Mouse (Mus musculus): Measurements from ENCODE around the gene Mib2.
"Not testable (repeated sequence)": the region's sequence is repeated elsewhere in the genome, so short reads cannot be mapped to it uniquely, and the experiment has no call there.

Gene Mib2

DNA sequence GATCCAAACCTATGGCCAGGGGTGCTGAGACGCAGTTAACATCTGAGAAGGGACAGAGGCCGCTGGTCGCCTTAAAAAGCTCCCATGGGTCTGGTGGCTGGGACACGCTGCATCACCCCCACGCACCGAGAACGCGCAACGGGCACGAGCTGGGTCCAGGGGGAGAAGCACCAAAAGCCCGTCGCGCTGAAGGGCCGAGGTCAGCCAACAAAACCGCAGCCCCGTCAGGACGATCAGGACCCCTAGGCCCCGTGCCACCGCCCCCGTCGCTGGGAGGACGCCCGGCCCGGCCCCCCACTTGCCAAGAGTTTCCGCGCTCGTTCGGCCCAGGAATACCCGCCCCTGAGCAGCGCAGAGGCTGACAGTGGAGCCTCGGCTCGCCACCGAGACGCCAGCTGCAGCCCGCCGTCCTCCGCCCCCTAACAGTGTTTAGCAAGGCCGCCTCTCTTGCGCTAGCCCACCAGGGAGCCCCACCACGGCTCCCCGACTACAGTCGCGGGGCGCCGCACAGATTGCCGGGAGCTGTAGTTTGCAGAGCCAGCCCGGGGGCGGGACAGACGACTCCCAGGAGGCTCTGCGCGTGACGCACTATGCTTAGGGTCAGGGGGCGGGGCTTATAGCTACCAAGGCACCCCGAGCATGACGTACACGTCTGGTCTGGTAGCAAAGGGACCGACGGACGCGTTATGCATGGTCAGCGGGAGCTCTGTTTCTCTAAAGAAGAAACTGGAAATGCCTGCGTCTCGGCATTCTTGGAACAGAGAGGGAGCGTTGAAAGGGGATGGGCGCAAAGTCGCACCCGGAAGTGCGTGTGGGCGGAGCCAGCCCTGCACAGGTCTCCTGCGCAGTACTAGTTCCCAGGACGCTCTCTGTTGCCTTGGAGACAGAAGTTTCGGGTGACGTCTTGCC is at the start of gene Mib2:
Gene Mib2 (minus strand): TSS at position 510 of the 909 bp plus-strand sequence.
- ATAC-seq (ENCODE audit: insufficient number of reproducible peaks, low FRiP score, low TSS enrichment) = peak; percentile 95

- no peak for ATAC-seq (ENCODE audit: insufficient number of reproducible peaks, low FRiP score, low TSS enrichment)
Observed at GRCm38 (mm10) chr4:155710521-155711252, 41.7 kb upstream of the Mib2 start.

GRCm38 (mm10) chr4:155708988-155709387 is 40.0 kb upstream of the Mib2 start:
- ATAC-seq (ENCODE audit: insufficient number of reproducible peaks, low FRiP score, low TSS enrichment) = no peak

DNA sequence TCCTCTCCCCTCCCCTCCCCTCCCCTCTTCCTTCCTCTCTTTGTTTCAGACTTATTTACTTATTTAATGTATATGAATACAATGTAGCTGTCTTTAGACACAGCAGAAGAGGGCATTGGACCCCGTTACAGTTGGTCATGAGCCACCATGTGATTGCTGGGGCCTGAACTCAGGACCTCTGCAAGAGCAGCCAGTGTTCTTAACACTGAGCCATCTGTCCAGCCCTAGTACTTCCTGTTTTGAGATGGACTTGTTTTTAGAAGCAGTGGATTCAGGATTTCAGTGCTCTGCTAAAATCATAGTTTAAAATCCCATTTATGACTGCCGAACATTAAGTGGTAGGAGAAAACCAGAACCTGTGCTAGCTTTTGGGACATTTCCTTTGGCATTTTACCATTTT is 39.6 kb upstream of the Mib2 start:
- ATAC-seq (ENCODE audit: insufficient number of reproducible peaks, low FRiP score, low TSS enrichment) = no peak

GRCm38 (mm10) chr4:155705592-155705929 is 36.6 kb upstream of the Mib2 start:
- ATAC-seq (ENCODE audit: insufficient number of reproducible peaks, low FRiP score, low TSS enrichment) = no peak

DNA sequence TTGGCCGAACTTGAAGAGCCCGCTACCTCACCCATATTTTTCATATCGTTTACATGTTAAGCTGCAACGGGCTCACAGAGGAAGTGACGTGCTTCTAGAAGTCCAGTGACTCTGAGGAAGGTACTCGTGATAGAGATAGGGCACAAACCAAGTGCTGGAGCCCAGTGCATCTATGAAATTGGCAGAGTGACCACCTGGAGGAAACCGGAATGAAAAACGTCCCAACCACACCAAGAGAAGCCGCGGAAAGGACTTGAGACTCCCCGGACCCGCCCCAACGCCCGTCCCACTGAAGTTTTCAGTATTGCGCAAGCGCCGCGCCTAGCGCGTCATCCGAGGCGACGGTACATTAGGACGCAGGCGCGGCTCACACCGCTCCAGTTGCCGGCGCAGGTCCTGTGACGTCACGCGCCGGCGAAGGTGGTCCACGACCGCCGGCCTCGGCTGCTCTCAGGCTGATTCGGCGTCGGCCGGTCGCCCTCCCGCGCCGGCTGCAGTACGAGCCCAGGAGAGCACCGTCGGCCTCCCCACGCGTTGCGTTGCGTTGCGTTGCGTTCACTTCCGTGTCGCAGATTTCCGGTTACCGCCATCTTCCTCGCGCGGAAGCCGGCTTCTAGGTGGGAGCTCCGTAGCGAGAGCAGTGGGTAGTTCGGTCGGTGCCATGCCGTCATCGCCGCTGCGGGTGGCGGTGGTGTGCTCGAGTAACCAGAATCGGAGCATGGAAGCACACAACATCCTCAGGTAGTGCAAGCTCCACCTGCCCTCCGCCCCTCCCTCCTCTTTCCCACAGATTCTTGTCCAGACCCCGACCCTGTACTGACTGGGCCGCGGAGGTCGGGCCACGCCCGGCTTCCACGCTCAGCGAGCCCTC is 36.0 kb upstream of the Mib2 start, which contains the start of gene Ssu72:
Gene Ssu72 (plus strand): TSS at position 80 of the 871 bp plus-strand sequence.
- ATAC-seq (ENCODE audit: insufficient number of reproducible peaks, low FRiP score, low TSS enrichment) = peak; percentile 84

DNA sequence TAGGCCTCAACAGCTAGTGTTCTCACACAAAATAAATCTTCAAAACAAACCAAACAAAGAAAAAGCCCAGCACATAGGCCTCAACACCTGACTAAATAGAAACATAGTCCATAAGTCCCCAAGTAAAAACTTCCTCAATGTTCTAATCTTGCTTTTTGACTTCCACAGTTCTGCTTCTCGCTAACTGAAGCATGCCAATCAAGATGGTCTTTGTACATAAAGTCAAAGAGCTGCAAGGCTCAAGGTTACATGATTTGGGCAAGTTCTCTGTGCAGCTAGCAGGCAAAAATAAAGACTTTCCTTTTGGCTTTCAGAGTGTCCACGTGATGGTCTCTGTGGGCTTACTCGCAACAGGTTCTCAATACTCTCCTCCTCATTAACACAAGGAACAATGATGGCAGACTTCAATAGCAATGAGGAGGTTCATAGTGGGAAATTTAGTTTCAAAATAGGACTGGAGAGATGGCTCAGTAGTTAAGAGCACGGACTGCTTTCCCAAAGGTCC is 34.5 kb upstream of the Mib2 start:
- no peak for ATAC-seq (ENCODE audit: insufficient number of reproducible peaks, low FRiP score, low TSS enrichment)

- no peak for ATAC-seq (ENCODE audit: insufficient number of reproducible peaks, low FRiP score, low TSS enrichment)
Observed at GRCm38 (mm10) chr4:155700425-155700824, 31.4 kb upstream of the Mib2 start.

- no peak for ATAC-seq (ENCODE audit: insufficient number of reproducible peaks, low FRiP score, low TSS enrichment)
Observed at GRCm38 (mm10) chr4:155696261-155697255, 27.6 kb upstream of the Mib2 start.

- ATAC-seq (ENCODE audit: insufficient number of reproducible peaks, low FRiP score, low TSS enrichment) = no peak
Observed at GRCm38 (mm10) chr4:155695531-155696062, 26.6 kb upstream of the Mib2 start.

DNA sequence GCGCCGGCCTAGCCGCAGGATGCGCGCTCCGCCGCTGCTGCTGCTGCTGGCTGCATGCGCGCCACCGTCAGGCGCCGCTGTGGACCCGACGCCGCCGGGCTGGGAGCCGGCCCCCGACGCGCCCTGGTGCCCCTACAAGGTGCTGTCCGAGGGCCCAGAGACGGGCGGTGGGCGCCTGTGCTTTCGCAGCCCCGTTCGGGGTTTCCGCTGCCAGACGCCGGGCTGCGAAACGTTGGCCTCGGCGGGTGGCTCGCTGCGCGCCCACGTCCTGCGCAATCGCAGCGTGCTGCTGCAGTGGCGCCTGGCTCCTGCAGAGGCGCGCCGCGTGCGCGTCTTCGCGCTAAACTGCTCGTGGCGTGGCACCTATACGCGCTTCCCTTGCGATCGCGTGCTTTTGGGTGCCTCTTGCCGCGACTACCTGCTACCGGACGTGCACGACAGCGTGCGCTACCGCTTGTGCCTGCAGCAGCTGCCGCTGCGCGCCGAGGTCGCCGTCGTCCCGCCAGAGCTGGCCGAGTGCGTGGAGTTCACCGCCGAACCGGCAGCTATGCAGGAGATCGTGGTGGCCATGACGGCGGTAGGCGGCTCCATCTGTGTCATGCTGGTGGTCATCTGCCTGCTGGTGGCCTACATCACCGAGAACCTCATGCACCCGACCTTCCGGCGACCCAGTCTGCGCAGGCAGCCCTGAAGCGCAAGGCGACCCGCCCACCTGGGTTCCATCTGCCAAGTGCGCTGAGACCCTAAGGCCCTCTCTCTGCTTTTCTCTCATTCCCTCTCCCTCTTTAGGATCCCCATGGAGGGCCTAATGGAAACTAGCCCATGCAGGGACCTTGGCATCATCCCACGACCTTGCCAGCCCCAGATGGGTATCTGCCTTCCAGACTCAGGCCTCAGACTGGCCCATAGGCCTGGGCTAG is 25.7 kb upstream of the Mib2 start:
- no peak for ATAC-seq (ENCODE audit: insufficient number of reproducible peaks, low FRiP score, low TSS enrichment)

DNA sequence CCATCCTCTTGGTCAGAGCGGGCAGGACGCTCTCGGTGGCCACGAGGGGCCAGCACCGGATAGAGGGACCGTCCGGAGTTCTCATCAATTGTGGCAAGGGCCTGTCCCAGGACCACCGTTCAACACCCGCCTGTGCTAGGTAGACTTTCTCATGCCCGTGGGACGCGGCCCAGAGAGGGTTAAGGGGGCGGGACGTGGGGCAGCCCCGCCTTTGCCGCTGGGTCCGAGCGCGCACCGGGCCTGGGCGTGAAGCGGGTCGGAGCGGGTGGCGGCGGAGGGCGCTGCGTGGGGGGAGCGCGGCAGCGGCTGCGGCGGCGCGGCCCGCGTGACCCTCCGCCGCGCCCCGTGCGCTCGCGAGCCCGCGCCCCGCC is 25.1 kb upstream of the Mib2 start, which contains the start of gene Fndc10:
Gene Fndc10 (plus strand): TSS at position 232 of the 371 bp plus-strand sequence.
- ATAC-seq (ENCODE audit: insufficient number of reproducible peaks, low FRiP score, low TSS enrichment) = peak; percentile 42; the same call in 1 of the 2 replicates

- no peak for ATAC-seq (ENCODE audit: insufficient number of reproducible peaks, low FRiP score, low TSS enrichment)
Observed at GRCm38 (mm10) chr4:155692421-155692820, 23.4 kb upstream of the Mib2 start.

GRCm38 (mm10) chr4:155690571-155691375 is 21.8 kb upstream of the Mib2 start:
- peak; percentile 79 for ATAC-seq (ENCODE audit: insufficient number of reproducible peaks, low FRiP score, low TSS enrichment)

DNA sequence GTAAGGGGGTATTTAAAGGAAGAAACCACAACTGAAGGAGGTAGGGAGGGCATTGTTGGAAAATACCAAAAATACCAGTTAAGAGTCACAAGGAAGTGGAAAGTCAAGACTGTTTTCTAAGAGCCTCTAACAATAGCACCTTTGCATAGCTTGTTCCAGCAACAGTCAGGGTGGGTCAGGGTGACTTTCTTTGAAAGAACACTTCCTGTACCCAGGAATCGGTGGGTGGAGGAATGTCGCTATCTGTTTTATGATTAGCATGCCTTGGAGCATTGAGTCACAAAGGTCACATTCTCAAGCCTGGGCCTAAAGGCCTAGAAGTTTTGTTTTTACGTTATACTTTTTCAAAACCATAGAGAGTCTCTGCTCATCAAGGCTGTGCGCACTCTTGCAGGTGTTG is 18.8 kb upstream of the Mib2 start:
- not testable (repeated sequence) for ATAC-seq (ENCODE audit: insufficient number of reproducible peaks, low FRiP score, low TSS enrichment)

DNA sequence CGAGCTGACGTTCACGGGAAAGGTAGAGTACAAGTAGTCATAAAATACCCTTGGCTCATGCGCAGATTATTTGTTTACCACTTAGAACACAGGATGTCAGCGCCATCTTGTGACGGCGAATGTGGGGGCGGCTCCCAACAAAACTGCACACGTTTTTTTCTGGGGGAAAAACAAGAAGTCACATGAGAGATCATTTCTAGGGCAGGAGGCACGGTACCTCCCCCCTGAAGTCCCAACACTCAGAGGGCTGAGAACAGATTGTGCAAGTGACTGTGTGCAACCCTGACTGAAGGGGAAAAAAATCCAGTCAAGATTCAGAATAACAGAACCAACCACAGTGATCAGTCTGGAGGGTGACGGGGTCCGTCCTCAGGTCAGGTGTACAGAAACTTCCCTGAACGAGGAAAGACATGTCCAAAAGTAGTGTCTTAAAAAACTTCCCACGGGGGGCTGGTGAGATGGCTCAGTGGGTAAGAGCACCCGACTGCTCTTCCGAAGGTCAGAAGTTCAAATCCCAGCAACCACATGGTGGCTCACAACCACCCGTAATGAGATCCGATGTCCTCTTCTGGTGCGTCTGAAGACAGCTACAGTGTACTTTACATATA is 14.8 kb upstream of the Mib2 start:
- not testable (repeated sequence) for ATAC-seq (ENCODE audit: insufficient number of reproducible peaks, low FRiP score, low TSS enrichment)

All from cerebellum, adult (tissue).